Mouse (Mus musculus): ENCODE measurements at regions not wholly inside any gene's neighbourhood (a gene's known extent, or its start where the extent isn't known, plus 50 kb on each side); places are given as distances from the start of the nearest gene placed in this dataset.
A peak's percentile ranks its signal among the peaks of the same experiment; 100 is the strongest.

DNA sequence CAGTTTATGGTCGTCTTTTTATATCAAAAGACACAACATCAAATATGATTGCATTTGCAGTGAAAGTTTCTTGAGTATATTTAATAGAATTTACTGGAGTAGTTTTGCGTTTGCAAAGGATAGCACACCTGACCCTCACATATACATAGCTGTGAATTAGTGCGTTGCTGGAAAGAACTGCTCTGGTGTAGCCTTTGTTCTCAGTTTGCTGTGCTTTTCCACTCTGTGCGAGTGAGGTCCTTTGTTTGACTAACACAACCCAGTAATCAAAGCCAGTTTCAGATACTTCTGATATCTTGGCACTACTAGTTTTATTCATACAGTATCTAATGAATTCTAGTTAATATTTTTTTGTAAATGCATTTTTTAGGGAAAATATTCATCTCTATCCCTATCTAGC lies 84.7 kb downstream of the Trim52 start:
- Histone ChIP-seq H3K9ac (no peak overlapping the region), H3K27me3 (no peaks in the 10 kb centered on the region), H3K9me3 (replicated peaks) (no peaks in the 10 kb centered on the region), H3K36me3 (no peaks in the 10 kb centered on the region), H3K4me2 (no peak overlapping the region), H3K4me1 (replicated peaks) (no peaks in the 10 kb centered on the region), H3K27ac (no peak overlapping the region), H3K4me3 (replicated peaks) (no peak overlapping the region)
- DNase-seq (no peak), ATAC-seq (ENCODE audit: low read depth) (no peak)
- 67% methylated on average over 4 of the region's 4 CpGs for WGBS (ENCODE audit: insufficient replicate concordance)

- H3K27ac ChIP-seq: no peak overlapping the region
- no peak overlapping the region for H3K9ac ChIP-seq
- no peak overlapping the region for H3K4me3 ChIP-seq (replicated peaks)
- no peak for DNase-seq
- no peak overlapping the region for H3K4me2 ChIP-seq
- H3K27me3 ChIP-seq: no peaks in the 10 kb centered on the region
- 54% methylated on average over 2 of the region's 2 CpGs for WGBS (ENCODE audit: insufficient replicate concordance)
- H3K4me1 ChIP-seq (replicated peaks): no peaks in the 10 kb centered on the region
- ATAC-seq (ENCODE audit: low read depth): no peak
- H3K9me3 ChIP-seq (replicated peaks): no peaks in the 10 kb centered on the region
- no peaks in the 10 kb centered on the region for H3K36me3 ChIP-seq
Measured at GRCm38 (mm10) chr14:106193583-106193982, 87.6 kb downstream of the Trim52 start.

DNA sequence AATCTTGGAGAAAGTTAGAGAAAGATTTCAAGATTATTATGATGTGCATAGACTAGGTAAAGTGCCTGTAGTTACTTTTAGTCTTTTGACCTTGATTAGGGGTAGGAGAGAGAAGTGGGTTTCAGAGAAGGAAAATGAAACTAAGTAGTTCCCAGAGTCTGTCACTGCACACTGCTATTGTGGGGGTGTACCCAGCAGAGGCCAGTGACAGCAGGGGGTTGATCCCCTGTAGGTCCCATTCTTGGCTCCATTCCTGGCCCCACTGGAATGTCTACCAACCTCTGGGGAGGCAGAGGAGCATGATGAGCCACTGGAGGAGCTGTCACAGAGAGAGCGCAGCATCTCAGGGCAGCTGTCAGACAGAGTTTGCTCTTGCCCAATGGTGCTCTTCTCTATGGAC lies 88.1 kb downstream of the Trim52 start:
- WGBS (ENCODE audit: insufficient replicate concordance): 74% methylated on average over 1 of the region's 1 CpGs
- Histone ChIP-seq H3K4me3 (replicated peaks) (no peak overlapping the region), H3K36me3 (no peaks in the 10 kb centered on the region), H3K9ac (no peak overlapping the region), H3K27me3 (no peaks in the 10 kb centered on the region), H3K4me1 (replicated peaks) (no peaks in the 10 kb centered on the region), H3K27ac (no peak overlapping the region), H3K4me2 (no peak overlapping the region), H3K9me3 (replicated peaks) (no peaks in the 10 kb centered on the region)
- ATAC-seq (ENCODE audit: low read depth) (no peak), DNase-seq (no peak)

DNA sequence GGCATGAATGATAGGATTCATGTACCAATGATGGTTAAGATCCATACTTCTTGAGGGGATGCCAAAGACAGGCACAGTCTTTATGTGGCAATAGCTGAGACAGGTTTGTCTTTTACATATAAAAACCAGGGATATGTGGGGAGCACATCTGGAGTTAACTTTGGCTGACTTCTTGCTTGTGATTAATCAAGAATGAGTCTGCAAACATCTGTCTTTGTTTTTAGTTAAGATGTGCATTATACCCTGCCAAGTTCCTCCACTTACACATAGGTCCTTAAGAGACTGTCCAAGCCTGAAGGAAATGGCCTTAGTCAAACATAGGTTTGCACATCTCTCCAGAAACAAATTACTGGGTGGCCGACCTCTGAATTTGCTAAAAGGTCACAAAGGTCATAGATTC lies 91.8 kb downstream of the Trim52 start:
- DNase-seq (no peak), ATAC-seq (ENCODE audit: low read depth) (no peak)
- Histone ChIP-seq H3K4me2 (no peak overlapping the region), H3K27ac (no peak overlapping the region), H3K9me3 (replicated peaks) (no peaks in the 10 kb centered on the region), H3K4me1 (replicated peaks) (no peaks in the 10 kb centered on the region), H3K4me3 (replicated peaks) (no peak overlapping the region), H3K27me3 (no peaks in the 10 kb centered on the region), H3K36me3 (no peaks in the 10 kb centered on the region), H3K9ac (no peak overlapping the region)
- 62% methylated on average over 1 of the region's 1 CpGs for WGBS (ENCODE audit: insufficient replicate concordance)

GRCm38 (mm10) chr14:106199109-106199508 lies 93.1 kb downstream of the Trim52 start:
- no peak overlapping the region for H3K9ac ChIP-seq
- WGBS (ENCODE audit: insufficient replicate concordance): 20% methylated on average over 2 of the region's 2 CpGs
- no peak overlapping the region for H3K4me2 ChIP-seq
- no peak overlapping the region for H3K27ac ChIP-seq
- no peak overlapping the region for H3K4me3 ChIP-seq (replicated peaks)
- no peaks in the 10 kb centered on the region for H3K4me1 ChIP-seq (replicated peaks)
- ATAC-seq (ENCODE audit: low read depth) (peak; percentile 85), DNase-seq (peak; percentile 8)
- no peaks in the 10 kb centered on the region for H3K9me3 ChIP-seq (replicated peaks)
- no peaks in the 10 kb centered on the region for H3K36me3 ChIP-seq
- H3K27me3 ChIP-seq: no peaks in the 10 kb centered on the region

- Histone ChIP-seq H3K9me3 (replicated peaks) (no peaks in the 10 kb centered on the region), H3K27me3 (no peaks in the 10 kb centered on the region), H3K4me1 (replicated peaks) (no peaks in the 10 kb centered on the region), H3K4me3 (replicated peaks) (no peak overlapping the region), H3K9ac (no peak overlapping the region), H3K36me3 (no peaks in the 10 kb centered on the region), H3K4me2 (no peak overlapping the region), H3K27ac (no peak overlapping the region)
- ATAC-seq (ENCODE audit: low read depth) (no peak), DNase-seq (no peak)
- 56% methylated on average over 1 of the region's 1 CpGs for WGBS (ENCODE audit: insufficient replicate concordance)
Measured at GRCm38 (mm10) chr14:106199536-106200319, 93.7 kb downstream of the Trim52 start.

DNA sequence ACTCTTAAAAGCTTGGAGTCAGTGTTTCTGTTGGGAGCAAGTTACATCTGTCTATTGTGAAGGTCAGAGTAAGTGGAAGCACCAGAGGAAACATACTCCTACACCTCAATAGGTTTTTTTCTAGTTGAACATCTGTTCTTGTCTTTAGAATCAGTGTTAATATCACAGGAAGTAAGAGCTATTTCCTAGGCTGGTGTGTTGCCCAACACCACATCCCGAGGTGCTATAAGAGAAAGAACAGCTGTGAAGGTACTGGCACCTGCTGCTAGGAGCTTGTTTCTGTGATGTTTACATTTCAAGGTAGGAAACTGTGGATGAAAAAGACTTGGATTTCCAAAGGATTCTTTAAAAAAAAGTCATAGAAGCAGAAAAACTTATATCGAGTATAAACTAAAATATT lies 105.1 kb downstream of the Trim52 start:
- no peaks in the 10 kb centered on the region for H3K9me3 ChIP-seq (replicated peaks)
- no peaks in the 10 kb centered on the region for H3K36me3 ChIP-seq
- ATAC-seq (ENCODE audit: low read depth) (no peak), DNase-seq (no peak)
- no peak overlapping the region for H3K4me3 ChIP-seq (replicated peaks)
- H3K4me1 ChIP-seq (replicated peaks): no peaks in the 10 kb centered on the region
- H3K4me2 ChIP-seq: no peak overlapping the region
- H3K9ac ChIP-seq: no peak overlapping the region
- WGBS (ENCODE audit: insufficient replicate concordance): 38% methylated on average over 2 of the region's 2 CpGs
- H3K27me3 ChIP-seq: no peaks in the 10 kb centered on the region
- no peak overlapping the region for H3K27ac ChIP-seq

DNA sequence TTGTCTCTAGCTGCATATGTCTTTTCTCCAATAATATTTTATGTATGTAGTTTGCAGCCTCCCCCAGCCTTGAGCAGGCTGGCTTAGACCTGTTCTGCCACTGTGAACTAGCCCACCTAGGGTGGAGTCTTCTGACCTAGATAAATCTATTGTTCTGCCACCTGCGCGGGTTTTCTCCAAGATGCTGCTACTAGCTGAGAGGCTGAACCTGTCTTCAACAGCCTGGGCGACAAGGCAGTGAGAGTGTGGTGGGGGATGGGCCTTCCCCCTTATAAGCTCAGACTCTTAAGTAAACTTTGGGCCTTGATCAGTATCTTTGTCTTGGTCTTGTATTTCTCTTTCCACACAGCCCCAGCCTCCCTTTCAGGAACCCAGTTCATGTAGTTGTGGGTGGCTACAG lies 111.7 kb downstream of the Trim52 start:
- no peaks in the 10 kb centered on the region for H3K27me3 ChIP-seq
- no peak overlapping the region for H3K9ac ChIP-seq
- no peaks in the 10 kb centered on the region for H3K4me1 ChIP-seq (replicated peaks)
- no peak overlapping the region for H3K4me3 ChIP-seq (replicated peaks)
- ATAC-seq (ENCODE audit: low read depth) (no peak), DNase-seq (no peak)
- WGBS (ENCODE audit: insufficient replicate concordance): 78% methylated on average over 3 of the region's 3 CpGs
- H3K36me3 ChIP-seq: no peaks in the 10 kb centered on the region
- no peak overlapping the region for H3K4me2 ChIP-seq
- no peak overlapping the region for H3K27ac ChIP-seq
- no peaks in the 10 kb centered on the region for H3K9me3 ChIP-seq (replicated peaks)

DNA sequence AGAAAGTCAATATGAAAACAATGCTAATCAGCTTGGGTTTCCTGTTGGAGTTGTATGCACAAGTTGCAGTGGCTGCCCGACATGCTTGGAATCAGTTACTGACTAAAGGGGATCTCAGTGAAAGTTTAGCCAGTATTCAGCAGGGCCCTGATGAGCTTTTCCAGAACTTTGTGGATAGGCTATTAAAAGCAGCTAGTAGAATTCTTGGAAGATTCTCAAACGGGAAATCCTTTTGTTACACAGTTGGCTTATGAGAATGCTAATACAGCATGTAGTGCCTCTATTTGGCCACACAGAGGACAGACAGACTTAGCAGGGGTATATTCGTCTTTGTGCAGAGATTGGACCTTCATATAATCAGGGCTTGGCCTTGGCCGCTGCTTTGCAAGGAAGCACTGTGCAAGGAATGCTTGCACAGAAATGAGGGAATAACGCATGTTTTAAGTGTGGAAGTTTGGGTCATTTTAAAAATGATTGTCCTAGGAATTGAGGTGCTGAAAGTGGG lies 113.3 kb downstream of the Trim52 start:
- DNase-seq: no peak
- ATAC-seq (ENCODE audit: low read depth): no peak
- 60% methylated on average over 5 of the region's 5 CpGs for WGBS (ENCODE audit: insufficient replicate concordance)

GRCm38 (mm10) chr14:106225401-106225800 lies 119.4 kb downstream of the Trim52 start:
- Histone ChIP-seq H3K36me3 (no peaks in the 10 kb centered on the region), H3K4me3 (replicated peaks) (no peak overlapping the region), H3K27me3 (no peaks in the 10 kb centered on the region), H3K4me2 (no peak overlapping the region), H3K4me1 (replicated peaks) (no peaks in the 10 kb centered on the region), H3K27ac (no peak overlapping the region), H3K9me3 (replicated peaks) (no peaks in the 10 kb centered on the region), H3K9ac (no peak overlapping the region)
- WGBS (ENCODE audit: insufficient replicate concordance): 42% methylated on average over 1 of the region's 1 CpGs
- ATAC-seq (ENCODE audit: low read depth): no peak
- DNase-seq: no peak

More for the DNA sequence above, 113.3 kb downstream of the Trim52 start:
- Histone ChIP-seq H3K9ac (no peak overlapping the region), H3K9me3 (replicated peaks) (no peaks in the 10 kb centered on the region), H3K27me3 (no peaks in the 10 kb centered on the region), H3K36me3 (no peaks in the 10 kb centered on the region), H3K27ac (no peak overlapping the region), H3K4me1 (replicated peaks) (no peaks in the 10 kb centered on the region), H3K4me2 (no peak overlapping the region), H3K4me3 (replicated peaks) (no peak overlapping the region)

DNA sequence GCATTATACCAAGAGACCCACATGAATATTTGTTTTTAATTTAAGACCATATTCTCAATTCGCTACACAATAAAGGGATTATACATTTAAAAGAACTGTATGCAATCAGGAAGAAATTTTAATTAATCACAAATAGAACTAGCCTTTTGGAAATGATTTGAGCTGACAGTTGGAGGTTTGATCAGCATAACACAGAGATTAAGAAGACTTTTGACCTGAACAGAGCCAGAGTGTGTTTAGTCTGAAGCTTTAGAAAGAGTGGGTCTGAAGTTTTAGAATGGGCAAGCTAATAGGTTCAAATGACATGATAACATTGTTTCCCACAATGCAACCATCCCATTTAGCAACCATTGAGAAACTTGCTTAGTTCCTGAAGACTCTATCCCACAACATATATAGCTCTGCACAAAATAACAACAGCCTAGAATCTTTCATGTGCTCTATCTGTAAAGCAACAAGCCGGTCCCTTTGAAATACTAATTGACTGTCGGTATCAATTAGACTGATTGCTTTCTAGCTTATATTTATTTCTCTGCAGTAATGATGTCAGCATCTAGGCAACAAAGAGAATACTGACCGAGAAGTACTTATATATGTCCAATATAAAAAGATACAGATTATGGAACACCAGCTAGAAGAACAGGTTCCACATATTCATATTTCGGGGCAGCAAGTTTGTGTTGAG lies 135.9 kb downstream of the Trim52 start:
- Histone ChIP-seq H3K9ac (no peak overlapping the region), H3K27ac (no peak overlapping the region), H3K4me2 (no peak overlapping the region), H3K4me3 (replicated peaks) (no peak overlapping the region), H3K36me3 (no peaks in the 10 kb centered on the region), H3K4me1 (replicated peaks) (no peaks in the 10 kb centered on the region), H3K27me3 (no peaks in the 10 kb centered on the region), H3K9me3 (replicated peaks) (no peaks in the 10 kb centered on the region)
- WGBS (ENCODE audit: insufficient replicate concordance): 74% methylated on average over 5 of the region's 5 CpGs
- DNase-seq (no peak), ATAC-seq (ENCODE audit: low read depth) (no peak)

All from liver, embryonic 13.5 days (tissue).